Mouse (Mus musculus): ENCODE data around the gene Lif. TPM values are rescaled to one million over a fixed set of nuclear protein-coding genes. Genes with fewer than 3 reads are reported as not detected.

Lif gene
- polyA plus RNA-seq, 1 experiment from 2014 or later, result 1.2 TPM

DNA sequence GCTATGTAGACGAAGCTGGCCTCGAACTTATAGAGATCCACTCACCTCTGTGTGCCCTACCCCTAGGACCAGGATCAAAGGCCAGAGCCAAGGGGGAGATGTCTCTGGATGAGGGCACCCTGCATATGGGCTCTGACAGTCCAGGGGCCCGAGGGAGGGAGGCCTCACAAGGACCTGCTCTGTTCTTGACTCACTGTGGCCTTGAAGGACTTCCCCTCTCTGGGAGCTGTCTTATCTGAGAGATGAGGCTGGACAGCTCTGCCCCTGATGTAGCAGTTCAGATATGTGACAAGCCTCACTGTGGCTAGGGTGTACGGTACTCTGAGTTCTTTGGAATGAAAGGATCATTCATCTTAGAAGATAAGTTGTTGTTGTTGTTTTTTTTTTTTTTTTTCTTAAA, 52.3 kb downstream of the Lif start:
- no peak for ATAC-seq
- H3K4me3 ChIP-seq (ENCODE audit: low read depth, low read length), result no peak overlapping the region
- H3K4me2 ChIP-seq (replicated peaks; ENCODE audit: low read depth), result no peak overlapping the region
- no peaks in the 10 kb centered on the region for H3K4me1 ChIP-seq (replicated peaks; ENCODE audit: control insufficient read depth, insufficient read depth, low read length)
- no peak overlapping the region for H3K9ac ChIP-seq (ENCODE audit: low read depth, low read length)
- no peaks in the 10 kb centered on the region for H3K27me3 ChIP-seq (replicated peaks; ENCODE audit: control insufficient read depth, insufficient read depth, low read length)
- 87% methylated on average over 4 of the region's 4 CpGs for WGBS
- no peak overlapping the region for H3K27ac ChIP-seq (ENCODE audit: low read depth, low read length)
- no peaks in the 10 kb centered on the region for H3K36me3 ChIP-seq (ENCODE audit: control insufficient read depth, insufficient read depth)
- no peak for TF ChIP-seq CTCF (IDR thresholded peaks at IDR 0.05; ENCODE audit: low read depth)
- no peaks in the 10 kb centered on the region for H3K9me3 ChIP-seq (ENCODE audit: control insufficient read depth)

DNA sequence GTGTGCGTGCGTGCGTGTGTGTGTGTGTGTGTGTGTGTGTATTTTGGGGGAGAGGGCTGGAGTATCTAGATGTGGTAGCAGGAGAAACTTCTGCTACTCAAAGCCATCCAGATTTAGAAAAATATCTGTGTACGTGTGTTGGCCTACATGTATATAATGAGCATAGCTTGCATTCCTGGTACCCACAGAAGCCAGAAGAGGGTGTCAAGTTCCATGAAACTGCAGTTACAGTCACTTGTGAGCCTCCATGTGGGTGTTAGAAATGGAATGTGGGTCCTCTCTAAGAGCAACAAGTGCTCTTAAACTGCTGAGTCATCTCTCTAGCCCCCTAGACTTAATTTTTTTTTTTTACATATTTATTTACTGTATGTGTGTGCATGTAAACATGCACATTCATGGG, 53.0 kb downstream of the Lif start:
- Histone ChIP-seq H3K27me3 (replicated peaks; ENCODE audit: control insufficient read depth, insufficient read depth, low read length) (no peaks in the 10 kb centered on the region), H3K4me1 (replicated peaks; ENCODE audit: control insufficient read depth, insufficient read depth, low read length) (no peaks in the 10 kb centered on the region), H3K27ac (ENCODE audit: low read depth, low read length) (no peak overlapping the region), H3K9ac (ENCODE audit: low read depth, low read length) (no peak overlapping the region), H3K36me3 (ENCODE audit: control insufficient read depth, insufficient read depth) (no peaks in the 10 kb centered on the region), H3K4me3 (ENCODE audit: low read depth, low read length) (no peak overlapping the region), H3K4me2 (replicated peaks; ENCODE audit: low read depth) (no peak overlapping the region), H3K9me3 (ENCODE audit: control insufficient read depth) (no peaks in the 10 kb centered on the region)
- ATAC-seq, result no peak
- 82% methylated on average over 4 of the region's 4 CpGs for WGBS
- TF ChIP-seq CTCF (IDR thresholded peaks at IDR 0.05; ENCODE audit: low read depth), result peak; percentile 13; the same call in 1 of the 2 replicates

DNA sequence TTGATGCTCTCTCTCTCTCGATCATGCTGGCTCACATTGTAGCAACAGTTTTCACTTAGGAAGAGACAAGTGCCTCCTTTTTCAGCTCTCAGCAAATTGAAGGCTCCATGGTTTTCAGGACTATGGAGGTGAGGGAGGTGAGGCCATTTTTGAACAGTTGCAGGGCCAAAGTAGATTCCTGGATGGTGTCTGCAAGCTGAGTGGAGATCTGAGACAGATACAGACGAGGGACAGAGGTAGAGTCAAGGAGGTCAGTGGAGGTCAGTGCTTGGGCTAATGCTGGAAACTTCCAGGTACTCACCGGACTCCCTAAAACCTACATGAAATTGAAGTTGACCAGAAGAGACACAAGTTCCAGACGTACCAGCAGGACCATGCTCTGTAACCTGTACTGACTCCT, 54.8 kb downstream of the Lif start:
- H3K27me3 ChIP-seq (replicated peaks; ENCODE audit: control insufficient read depth, insufficient read depth, low read length), result no peaks in the 10 kb centered on the region
- no peaks in the 10 kb centered on the region for H3K4me1 ChIP-seq (replicated peaks; ENCODE audit: control insufficient read depth, insufficient read depth, low read length)
- H3K4me3 ChIP-seq (ENCODE audit: low read depth, low read length), result no peak overlapping the region
- H3K4me2 ChIP-seq (replicated peaks; ENCODE audit: low read depth), result no peak overlapping the region
- no peak overlapping the region for H3K9ac ChIP-seq (ENCODE audit: low read depth, low read length)
- no peak for ATAC-seq
- no peak overlapping the region for H3K27ac ChIP-seq (ENCODE audit: low read depth, low read length)
- TF ChIP-seq CTCF (IDR thresholded peaks at IDR 0.05; ENCODE audit: low read depth), result no peak
- no peaks in the 10 kb centered on the region for H3K36me3 ChIP-seq (ENCODE audit: control insufficient read depth, insufficient read depth)
- 75% methylated on average over 4 of the region's 4 CpGs for WGBS
- no peaks in the 10 kb centered on the region for H3K9me3 ChIP-seq (ENCODE audit: control insufficient read depth)

DNA sequence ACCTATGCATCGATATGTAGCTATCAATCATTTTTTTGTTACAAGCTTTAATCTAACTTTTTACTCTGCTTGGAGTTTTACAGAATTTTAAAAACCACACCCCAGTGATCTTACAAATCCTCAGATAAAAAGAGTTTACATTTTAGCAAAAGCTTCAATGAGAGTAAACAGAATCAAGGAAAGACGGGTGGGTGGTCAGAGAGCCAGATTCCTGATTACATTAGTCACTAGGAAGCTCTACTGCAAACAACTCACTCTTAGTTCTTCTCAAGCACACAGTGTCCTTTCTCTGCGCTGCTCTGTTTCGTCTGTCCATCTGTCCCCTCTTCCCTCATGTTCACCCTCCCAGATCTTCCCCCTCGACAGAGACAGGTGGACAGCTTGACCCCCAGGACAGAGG, 59.9 kb downstream of the Lif start:
- 39% methylated on average over 5 of the region's 5 CpGs for WGBS
- H3K4me1 ChIP-seq (replicated peaks; ENCODE audit: control insufficient read depth, insufficient read depth, low read length), result no peaks in the 10 kb centered on the region
- no peaks in the 10 kb centered on the region for H3K36me3 ChIP-seq (ENCODE audit: control insufficient read depth, insufficient read depth)
- no peak for ATAC-seq
- H3K27ac ChIP-seq (ENCODE audit: low read depth, low read length), result no peak overlapping the region
- H3K9me3 ChIP-seq (ENCODE audit: control insufficient read depth), result no peaks in the 10 kb centered on the region
- no peak overlapping the region for H3K4me3 ChIP-seq (ENCODE audit: low read depth, low read length)
- no peaks in the 10 kb centered on the region for H3K27me3 ChIP-seq (replicated peaks; ENCODE audit: control insufficient read depth, insufficient read depth, low read length)
- H3K9ac ChIP-seq (ENCODE audit: low read depth, low read length), result no peak overlapping the region
- TF ChIP-seq CTCF (IDR thresholded peaks at IDR 0.05; ENCODE audit: low read depth), result no peak
- no peak overlapping the region for H3K4me2 ChIP-seq (replicated peaks; ENCODE audit: low read depth)

DNA sequence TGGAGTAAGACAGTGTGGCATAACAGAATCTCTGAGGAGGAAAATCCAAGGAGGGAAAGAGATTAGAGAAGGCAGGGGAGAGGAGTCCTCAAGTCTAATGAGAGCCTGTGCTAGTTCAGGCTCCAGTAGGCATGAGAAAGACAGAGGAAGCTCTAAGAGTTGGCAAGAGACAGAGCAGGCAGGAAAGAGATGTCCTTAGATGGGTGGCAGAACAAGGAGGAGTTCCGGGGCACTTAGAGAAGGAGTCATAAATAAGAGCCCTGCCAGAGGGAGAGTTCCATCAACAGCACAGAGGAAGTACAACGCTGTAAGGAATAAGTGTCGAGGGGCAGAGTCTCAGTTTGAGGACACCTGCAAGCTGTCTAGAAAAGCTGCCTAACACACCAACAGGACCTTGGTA, 60.7 kb downstream of the Lif start:
- no peak overlapping the region for H3K9ac ChIP-seq (ENCODE audit: low read depth, low read length)
- no peak overlapping the region for H3K4me3 ChIP-seq (ENCODE audit: low read depth, low read length)
- no peaks in the 10 kb centered on the region for H3K36me3 ChIP-seq (ENCODE audit: control insufficient read depth, insufficient read depth)
- 54% methylated on average over 3 of the region's 3 CpGs for WGBS
- H3K9me3 ChIP-seq (ENCODE audit: control insufficient read depth), result no peaks in the 10 kb centered on the region
- H3K27ac ChIP-seq (ENCODE audit: low read depth, low read length), result no peak overlapping the region
- H3K4me2 ChIP-seq (replicated peaks; ENCODE audit: low read depth), result no peak overlapping the region
- no peaks in the 10 kb centered on the region for H3K27me3 ChIP-seq (replicated peaks; ENCODE audit: control insufficient read depth, insufficient read depth, low read length)
- no peak for TF ChIP-seq CTCF (IDR thresholded peaks at IDR 0.05; ENCODE audit: low read depth)
- H3K4me1 ChIP-seq (replicated peaks; ENCODE audit: control insufficient read depth, insufficient read depth, low read length), result no peaks in the 10 kb centered on the region
- no peak for ATAC-seq

DNA sequence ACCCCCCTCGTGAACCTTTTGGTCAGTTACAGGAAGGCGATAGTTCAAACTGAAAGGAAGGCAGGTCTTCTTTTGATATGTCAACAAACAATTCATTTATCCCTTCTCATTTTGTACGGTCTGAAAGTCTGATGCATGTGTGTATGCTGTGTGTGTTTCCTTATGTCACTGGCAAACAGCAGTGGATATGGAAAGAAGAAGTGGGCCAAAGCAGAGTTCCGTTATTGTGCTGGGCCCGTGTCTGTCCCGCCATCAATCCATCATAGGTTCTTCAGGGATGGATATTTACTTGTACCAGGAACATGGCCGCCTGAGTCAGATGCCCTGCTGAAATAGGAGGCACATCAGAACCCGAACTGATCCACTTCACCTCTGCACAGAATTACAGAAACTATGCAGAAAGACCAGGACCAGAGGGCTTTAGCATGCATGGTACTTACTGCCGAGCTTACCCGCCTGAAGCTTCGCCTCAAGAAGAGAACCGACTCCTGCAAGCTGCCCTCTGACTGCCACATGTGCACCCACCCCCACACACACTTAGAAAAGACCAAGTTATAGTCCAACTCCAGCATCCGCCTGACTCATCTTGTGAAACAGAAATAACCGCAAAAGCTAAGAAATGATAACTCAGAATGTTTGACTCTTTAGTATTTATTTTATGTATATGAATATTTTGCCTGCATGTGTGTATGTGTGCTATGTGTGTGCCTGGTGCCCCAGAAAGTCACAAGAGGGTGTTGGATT, 62.0 kb downstream of the Lif start:
- Histone ChIP-seq H3K27me3 (replicated peaks; ENCODE audit: control insufficient read depth, insufficient read depth, low read length) (no peaks in the 10 kb centered on the region), H3K4me1 (replicated peaks; ENCODE audit: control insufficient read depth, insufficient read depth, low read length) (no peaks in the 10 kb centered on the region), H3K4me2 (replicated peaks; ENCODE audit: low read depth) (no peak overlapping the region), H3K9me3 (ENCODE audit: control insufficient read depth) (no peaks in the 10 kb centered on the region), H3K4me3 (ENCODE audit: low read depth, low read length) (no peak overlapping the region), H3K9ac (ENCODE audit: low read depth, low read length) (no peak overlapping the region), H3K36me3 (ENCODE audit: control insufficient read depth, insufficient read depth) (no peaks in the 10 kb centered on the region), H3K27ac (ENCODE audit: low read depth, low read length) (no peak overlapping the region)
- ATAC-seq, result no peak
- 86% methylated on average over 14 of the region's 14 CpGs for WGBS
- no peak for TF ChIP-seq CTCF (IDR thresholded peaks at IDR 0.05; ENCODE audit: low read depth)

Data from intestine, postnatal 0 days (tissue).